Mouse (Mus musculus): ENCODE measurements around the gene Naa25.

GRCm38 (mm10) chr5:121454503-121454782, 56.7 kb downstream of the Naa25 start:
- TF ChIP-seq CTCF (IDR thresholded peaks at IDR 0.05; ENCODE audit: borderline replicate concordance, control insufficient read depth, extremely low read depth, insufficient read depth, low read length, poor library complexity), result no peak
- no peak for TF ChIP-seq POLR2A (IDR thresholded peaks at IDR 0.05; ENCODE audit: control insufficient read depth, extremely low read depth, insufficient read depth, low read length, poor library complexity)
